Mouse (Mus musculus): ENCODE results near the gene Olfr194.

DNA sequence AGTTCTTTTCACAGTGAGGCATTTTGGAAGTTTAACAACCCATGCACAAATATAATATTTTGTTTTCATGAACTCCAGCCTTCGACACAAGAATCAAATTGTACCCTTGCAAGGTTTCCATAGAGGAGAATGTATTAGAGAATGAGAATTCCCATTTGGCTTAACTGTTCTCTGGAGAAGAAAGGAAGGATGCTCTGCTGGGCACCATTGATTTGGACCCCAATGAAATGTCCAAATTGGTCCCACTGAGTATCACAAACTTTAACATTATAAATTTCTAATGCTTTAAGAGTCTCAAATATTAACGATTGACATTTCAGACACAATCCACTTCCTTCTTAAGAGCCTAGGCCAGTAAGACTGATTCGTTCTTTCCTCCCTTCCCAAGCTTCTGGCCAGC, 49.5 kb upstream of the Olfr194 start, which contains the start of gene Olfr196:
- no peak for TF ChIP-seq CTCF (IDR thresholded peaks at IDR 0.05; ENCODE audit: borderline replicate concordance, control insufficient read depth, extremely low read depth, insufficient read depth, low read length, poor library complexity)
- TF ChIP-seq POLR2A (IDR thresholded peaks at IDR 0.05; ENCODE audit: control insufficient read depth, extremely low read depth, insufficient read depth, low read length, poor library complexity) = no peak
